In genomic region chr9:96963443-96964215, GRCm38 (mm10) we compare ENCODE assay signal across 12 mouse cellular contexts. TPM values are rescaled to one million over a fixed set of nuclear protein-coding genes. Genes with fewer than 3 reads are reported as not detected.
A peak's percentile ranks its signal among the peaks of the same experiment; 100 is the strongest.
DNase-seq lines count a peak whose midpoint lies in the region; ATAC-seq and TF ChIP-seq lines count a peak whose summit lies in the region.
"Had no signal": no experiment of that assay in that cellular context is flagged by ENCODE, and none has a peak within 500 bp of the region (broad histone marks: within the 10 kb centered on the region; RNA-seq: fewer than 3 reads in every experiment).

No protein-coding gene starts in this region.

- peak; percentile 20 to 50 for DNase-seq in adrenal gland, adult (ENCODE audit: inconsistent age in 2 of 2, low spot score in 1 of 2)
- DNase-seq in adrenal gland, adult 18-20 months (ENCODE audit: low spot score in 2 of 2) = no peak
- no peak for DNase-seq in heart, postnatal 0 days (ENCODE audit: low spot score)
- no peak for DNase-seq in heart, postnatal 36 days
- peak; percentile 22 for DNase-seq in MN1 (ENCODE audit: low spot score)
- DNase-seq in kidney, postnatal 14 days = peak; percentile 68
- DNase-seq in embryo, embryonic 10 days (ENCODE audit: low spot score) = no peak
- DNase-seq in left cerebral cortex, adult 18-20 months (ENCODE audit: low spot score in 2 of 2) = no peak
- DNase-seq: liver had no signal

- H3K9me3 ChIP-seq in heart, postnatal 0 days (replicated peaks; ENCODE audit: control insufficient read depth, low read length) = no peaks in the 10 kb centered on the region
- H3K9me3 ChIP-seq: embryonic facial prominence, embryonic 12.5 days; G1E had no signal

- no peak for ATAC-seq in heart, postnatal 0 days (ENCODE audit: insufficient read depth, low read depth)

- no peak overlapping the region for H3K4me3 ChIP-seq in heart, postnatal 0 days (ENCODE audit: low read depth, low read length)
- H3K4me3 ChIP-seq: embryonic facial prominence, embryonic 12.5 days had no signal

- H3K4me1 ChIP-seq in heart, postnatal 0 days (ENCODE audit: control insufficient read depth, insufficient read depth) = peaks cover 18% of the 10 kb centered on the region

- 56% methylated on average over 13 of the region's 13 CpGs for WGBS in heart, postnatal 0 days

- no peak overlapping the region; the same call in 1 of the 2 replicates for H3K9ac ChIP-seq in heart, postnatal 0 days (replicated peaks; ENCODE audit: low read depth, low read length)

- no peaks in the 10 kb centered on the region for H3K27me3 ChIP-seq in heart, postnatal 0 days (ENCODE audit: control insufficient read depth, insufficient read depth, low read length)
- H3K27me3 ChIP-seq: embryonic facial prominence, embryonic 12.5 days had no signal

- H3K27ac ChIP-seq in heart, postnatal 0 days (ENCODE audit: low read depth) = peak overlapping the region; percentile 28; the same call in 1 of the 2 replicates
- H3K27ac ChIP-seq: embryonic facial prominence, embryonic 12.5 days had no signal

- no peak for TF ChIP-seq CTCF in heart, postnatal 0 days (IDR thresholded peaks at IDR 0.05; ENCODE audit: low read depth)

- no peak for TF ChIP-seq EP300 in heart, postnatal 0 days (IDR thresholded peaks at IDR 0.05; ENCODE audit: low read depth)

- intact Hi-C loops in heart, postnatal 36 days (cut with DNase I) = loop anchor here (5.0 kb wide), 1 partner anchor 199 kb away; no protein-coding TSS in a partner anchor

- no peak overlapping the region for H3K4me2 ChIP-seq in heart, postnatal 0 days (ENCODE audit: low read depth, low read length)
- H3K4me2 ChIP-seq: embryonic facial prominence, embryonic 12.5 days had no signal

- no peaks in the 10 kb centered on the region for H3K36me3 ChIP-seq in heart, postnatal 0 days (replicated peaks; ENCODE audit: control insufficient read depth, insufficient read depth, low read length)
- H3K36me3 ChIP-seq: embryonic facial prominence, embryonic 12.5 days; G1E had no signal

RNA-seq across cellular contexts. Expression of gene Spsb4, which starts 55.0 kb away (rescaled TPM):
- total RNA-seq in adrenal gland, adult 18-20 months (2021) = 1 to 10 TPM in 1 of 2 experiments, under 1 TPM in 1; 0.45 to 1.1 TPM
- 36.4 and 72.4 TPM in 2 replicates for total RNA-seq in heart, postnatal 0 days (2014; rRNA removed; ENCODE audit: low replicate concordance)
- polyA plus RNA-seq in heart, postnatal 0 days (2015; fragmentation: Nextera tagmentation; extraction: Ambion mirVana) = 31.8 and 32.5 TPM in 2 replicates
- total RNA-seq in heart, postnatal 36 days (2021) = 1 to 10 TPM; 5.1 to 6.1 TPM
- total RNA-seq in left cerebral cortex, adult 18-20 months (2021) = 1 to 10 TPM; 4.7 to 6.3 TPM
- total RNA-seq: G1E; monocyte, adult 5-6 weeks had no signal
- polyA plus RNA-seq: G1E had no signal

Comparison
In these comparisons a context has a peak if more than half of its experiments do, and no peak if none do; other contexts are left out.
1. DNase-seq: peak in adrenal gland, adult (2 of 2), MN1 (single experiment) and kidney, postnatal 14 days (single experiment); none in adrenal gland, adult 18-20 months (0 of 2), heart, postnatal 0 days (single experiment), heart, postnatal 36 days (0 of 2), embryo, embryonic 10 days (single experiment) and left cerebral cortex, adult 18-20 months (0 of 2).